Mouse (Mus musculus) cerebellum, adult 2 months (tissue): ENCODE results near the gene Sgms1. TPM values are rescaled to one million over a fixed set of nuclear protein-coding genes. Genes with fewer than 3 reads are reported as not detected.

ENCODE experiments used
- DNase-seq, 2 experiments: peaks; one replicate each; pipeline ENCODE4 v3.0.0; 2021
- H3K27ac ChIP-seq: fragments of 200-500 bp; 2 replicates; pipeline ENCODE4 v1.5.1; 2012; ENCODE audit warnings: low read length, control low read depth, inconsistent platforms; ENCODE audit not compliant: insufficient read depth
- H3K27me3 ChIP-seq: fragments of 200-500 bp; 2 replicates; pipeline ENCODE4 v1.6.1; 2012; ENCODE audit warnings: inconsistent platforms, mild to moderate bottlenecking, low read length, moderate library complexity; ENCODE audit not compliant: control insufficient read depth, insufficient read depth
- H3K4me1 ChIP-seq: fragments of 200-500 bp; 2 replicates; pipeline ENCODE4 v1.6.1; 2011; ENCODE audit warnings: low read length; ENCODE audit not compliant: control insufficient read depth, insufficient read depth
- H3K4me3 ChIP-seq: fragments of 200-500 bp; replicated peaks from 2 replicates; pipeline ENCODE3; 2011; ENCODE audit warnings: mild to moderate bottlenecking, low read depth, low read length, control low read depth; ENCODE audit not compliant: insufficient read depth
- CTCF ChIP-seq: fragments of 200-500 bp; IDR thresholded peaks from 2 replicates; pipeline ENCODE4 v1.5.1; 2011; ENCODE audit warnings: low read depth, mild to moderate bottlenecking, control low read depth, low read length, moderate library complexity, borderline replicate concordance; ENCODE audit not compliant: insufficient read depth
- POLR2A ChIP-seq: fragments of 200-500 bp; IDR thresholded peaks from 2 replicates; pipeline ENCODE4 v1.6.1; 2011; ENCODE audit warnings: low read length, control low read depth, borderline replicate concordance; ENCODE audit not compliant: insufficient read depth
- WGBS: fragments of 180-500 bp; shearing (Covaris S2); methylation state at CpG from one replicate; pipeline ENCODE4 v1.1.7; 2018; 5-methylcytosine and 5-hydroxymethylcytosine counted together
- polyA plus RNA-seq: library from polyadenylated mRNA; depleted of rRNA; stranded (reverse); fragments of >200 nt; gene quantifications from 2 replicates; pipeline ENCODE4 v1.2.3, GENCODE M21; 2012

Gene Sgms1
- polyA plus RNA-seq, 1 experiment: 34.7 TPM

- H3K27me3 ChIP-seq: no peaks in the 10 kb centered on the region
- H3K27ac ChIP-seq: no peak overlapping the region
- TF ChIP-seq POLR2A (no peak), CTCF (no peak)
- 91% methylated on average over 8 of the region's 8 CpGs for WGBS
- no peak overlapping the region for H3K4me3 ChIP-seq
- peaks cover 7% of the 10 kb centered on the region for H3K4me1 ChIP-seq
- DNase-seq: no peak
These were observed 22.2 kb downstream of the Sgms1 start for GRCm38 (mm10) chr19:32367333-32367732.

- 40% methylated on average over 9 of the region's 9 CpGs for WGBS
- H3K4me1 ChIP-seq: peaks cover 7% of the 10 kb centered on the region
- no peaks in the 10 kb centered on the region for H3K27me3 ChIP-seq
- no peak for DNase-seq
- no peak overlapping the region for H3K27ac ChIP-seq
- TF ChIP-seq CTCF (no peak), POLR2A (no peak)
- no peak overlapping the region for H3K4me3 ChIP-seq
These were observed 23.1 kb downstream of the Sgms1 start for GRCm38 (mm10) chr19:32366406-32366805.

- Histone ChIP-seq H3K4me1 (peaks cover 7% of the 10 kb centered on the region), H3K27me3 (no peaks in the 10 kb centered on the region), H3K4me3 (no peak overlapping the region), H3K27ac (no peak overlapping the region)
- 66% methylated on average over 6 of the region's 6 CpGs for WGBS
- TF ChIP-seq POLR2A (no peak), CTCF (no peak)
- DNase-seq: no peak
These were observed 24.4 kb downstream of the Sgms1 start for GRCm38 (mm10) chr19:32365111-32365510.

- DNase-seq: no peak
- WGBS: 94% methylated on average over 4 of the region's 4 CpGs
- Histone ChIP-seq H3K4me1 (peaks cover 7% of the 10 kb centered on the region), H3K27ac (no peak overlapping the region), H3K4me3 (no peak overlapping the region), H3K27me3 (no peaks in the 10 kb centered on the region)
- no peak for TF ChIP-seq CTCF
- TF ChIP-seq POLR2A: no peak
These were observed 25.9 kb downstream of the Sgms1 start for GRCm38 (mm10) chr19:32363587-32363986.

- TF ChIP-seq POLR2A (no peak), CTCF (no peak)
- Histone ChIP-seq H3K4me1 (peaks cover 7% of the 10 kb centered on the region), H3K27ac (no peak overlapping the region), H3K4me3 (no peak overlapping the region), H3K27me3 (no peaks in the 10 kb centered on the region)
- no peak for DNase-seq
- 90% methylated on average over 3 of the region's 3 CpGs for WGBS
These were observed 27.0 kb downstream of the Sgms1 start for GRCm38 (mm10) chr19:32362520-32362919.

GRCm38 (mm10) chr19:32360989-32361698 lies 28.4 kb downstream of the Sgms1 start:
- 91% methylated on average over 1 of the region's 1 CpGs for WGBS
- DNase-seq: no peak
- no peak overlapping the region for H3K4me3 ChIP-seq
- H3K4me1 ChIP-seq: peaks cover 5% of the 10 kb centered on the region; the same call in 1 of the 2 replicates
- no peaks in the 10 kb centered on the region for H3K27me3 ChIP-seq
- no peak overlapping the region for H3K27ac ChIP-seq
- no peak for TF ChIP-seq POLR2A
- no peak for TF ChIP-seq CTCF

- TF ChIP-seq CTCF (no peak), POLR2A (no peak)
- peaks cover 7% of the 10 kb centered on the region; the same call in 1 of the 2 replicates for H3K4me1 ChIP-seq
- WGBS: 91% methylated on average over 3 of the region's 3 CpGs
- H3K4me3 ChIP-seq: no peak overlapping the region
- H3K27ac ChIP-seq: no peak overlapping the region
- H3K27me3 ChIP-seq: no peaks in the 10 kb centered on the region
- no peak for DNase-seq
These were observed 29.0 kb downstream of the Sgms1 start for GRCm38 (mm10) chr19:32360546-32360945.
